Mouse (Mus musculus): ENCODE results near the gene Nfyc. TPM values are rescaled to one million over a fixed set of nuclear protein-coding genes. Genes with fewer than 3 reads are reported as not detected.

Nfyc gene
- polyA plus RNA-seq, 1 experiment: 71.5 TPM

DNA sequence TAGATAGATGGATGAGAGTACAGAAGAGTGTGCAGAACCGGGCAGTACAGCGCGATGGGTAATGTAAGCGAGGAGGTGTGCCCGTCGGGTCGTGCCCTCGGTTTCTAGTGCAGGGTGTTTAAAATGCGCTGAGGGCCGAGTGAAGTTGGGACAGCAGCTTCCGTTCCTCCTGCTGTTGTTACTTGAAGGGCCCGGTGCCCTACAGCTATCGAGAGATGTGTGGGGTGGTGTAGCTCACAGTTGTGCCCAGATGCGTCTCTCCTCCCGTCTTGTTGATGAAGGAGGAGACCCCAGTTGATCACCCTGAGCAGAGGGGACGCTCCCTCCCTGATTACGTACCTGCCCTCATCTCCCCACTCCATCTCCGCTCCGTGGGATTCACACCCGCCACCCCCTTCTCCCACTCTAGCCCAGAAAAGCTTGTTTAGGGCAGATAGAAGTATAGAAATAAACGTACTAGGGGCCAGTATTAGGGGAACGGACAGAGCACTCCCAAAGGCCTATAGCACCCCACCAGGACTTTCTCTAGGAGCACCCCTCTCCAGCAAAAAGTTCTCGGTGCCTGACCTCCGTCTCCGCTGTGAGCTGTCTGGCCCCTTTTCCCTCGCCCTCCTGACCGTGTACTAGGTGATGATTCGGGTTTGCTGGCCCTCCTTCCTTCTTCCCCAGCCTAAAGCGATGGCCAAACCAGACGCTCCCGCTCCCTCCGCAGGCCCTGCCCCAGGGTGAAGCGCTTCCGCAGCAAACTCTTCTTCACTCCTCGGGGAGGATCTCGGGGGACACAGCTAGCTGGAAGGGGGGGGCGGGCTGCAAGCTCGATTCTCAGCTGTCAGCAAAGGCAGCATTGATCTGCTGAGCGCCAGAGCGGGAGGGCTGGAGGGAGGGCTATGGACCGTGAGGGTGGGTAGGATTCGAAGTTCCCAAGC is 83.2 kb downstream of the Nfyc start, which contains the start of gene Kcnq4:
Gene Kcnq4 (minus strand): TSS at position 672 of the 926 bp plus-strand sequence.
- H3K79me2 ChIP-seq (ENCODE audit: control insufficient read depth, insufficient read depth): no peaks in the 10 kb centered on the region
- no peaks in the 10 kb centered on the region for H3K79me3 ChIP-seq (ENCODE audit: low read depth)
- no peak within 1 kb of the TSS for H3K4me3 ChIP-seq (ENCODE audit: insufficient read depth, poor library complexity, severe bottlenecking)
- TF ChIP-seq MYOD1 (IDR thresholded peaks at IDR 0.05; ENCODE audit: control insufficient read depth, insufficient read length, low read depth) (no peak), FOSL1 (IDR thresholded peaks at IDR 0.05; ENCODE audit: insufficient read depth, low read length, poor library complexity, severe bottlenecking) (no peak), MAX (IDR thresholded peaks at IDR 0.05) (no peak), CEBPB (IDR thresholded peaks at IDR 0.05; ENCODE audit: low read depth) (no peak), CTCF (IDR thresholded peaks at IDR 0.05; ENCODE audit: control insufficient read depth, insufficient read depth, insufficient read length) (no peak), USF1 (IDR thresholded peaks at IDR 0.05; ENCODE audit: low read depth) (no peak), MYOG (IDR thresholded peaks at IDR 0.05; ENCODE audit: control insufficient read depth, extremely low read depth, insufficient read length) (no peak)
- peaks cover 17% of the 10 kb centered on the region for H3K27me3 ChIP-seq (ENCODE audit: control insufficient read depth, insufficient read depth, insufficient read length)
- no peak within 1 kb of the TSS for H3ac ChIP-seq (ENCODE audit: control insufficient read depth, insufficient read length, low read depth)
- no peaks in the 10 kb centered on the region for H3K36me3 ChIP-seq (ENCODE audit: control insufficient read depth, insufficient read depth)

- TF ChIP-seq CEBPB (IDR thresholded peaks at IDR 0.05; ENCODE audit: low read depth) (no peak), MYOD1 (IDR thresholded peaks at IDR 0.05; ENCODE audit: control insufficient read depth, insufficient read length, low read depth) (no peak), USF1 (IDR thresholded peaks at IDR 0.05; ENCODE audit: low read depth) (no peak), CTCF (IDR thresholded peaks at IDR 0.05; ENCODE audit: control insufficient read depth, insufficient read depth, insufficient read length) (no peak), MAX (IDR thresholded peaks at IDR 0.05) (no peak), MYOG (IDR thresholded peaks at IDR 0.05; ENCODE audit: control insufficient read depth, extremely low read depth, insufficient read length) (no peak), FOSL1 (IDR thresholded peaks at IDR 0.05; ENCODE audit: insufficient read depth, low read length, poor library complexity, severe bottlenecking) (no peak)
- no peaks in the 10 kb centered on the region for H3K79me2 ChIP-seq (ENCODE audit: control insufficient read depth, insufficient read depth)
- no peaks in the 10 kb centered on the region for H3K36me3 ChIP-seq (ENCODE audit: control insufficient read depth, insufficient read depth)
- H3K79me3 ChIP-seq (ENCODE audit: low read depth): no peaks in the 10 kb centered on the region
- H3K27me3 ChIP-seq (ENCODE audit: control insufficient read depth, insufficient read depth, insufficient read length): peaks cover 17% of the 10 kb centered on the region
- H3K4me3 ChIP-seq (ENCODE audit: insufficient read depth, poor library complexity, severe bottlenecking): no peak overlapping the region
- H3ac ChIP-seq (ENCODE audit: control insufficient read depth, insufficient read length, low read depth): no peak overlapping the region
Measured at GRCm38 (mm10) chr4:120747243-120747792, 84.1 kb downstream of the Nfyc start.

DNA sequence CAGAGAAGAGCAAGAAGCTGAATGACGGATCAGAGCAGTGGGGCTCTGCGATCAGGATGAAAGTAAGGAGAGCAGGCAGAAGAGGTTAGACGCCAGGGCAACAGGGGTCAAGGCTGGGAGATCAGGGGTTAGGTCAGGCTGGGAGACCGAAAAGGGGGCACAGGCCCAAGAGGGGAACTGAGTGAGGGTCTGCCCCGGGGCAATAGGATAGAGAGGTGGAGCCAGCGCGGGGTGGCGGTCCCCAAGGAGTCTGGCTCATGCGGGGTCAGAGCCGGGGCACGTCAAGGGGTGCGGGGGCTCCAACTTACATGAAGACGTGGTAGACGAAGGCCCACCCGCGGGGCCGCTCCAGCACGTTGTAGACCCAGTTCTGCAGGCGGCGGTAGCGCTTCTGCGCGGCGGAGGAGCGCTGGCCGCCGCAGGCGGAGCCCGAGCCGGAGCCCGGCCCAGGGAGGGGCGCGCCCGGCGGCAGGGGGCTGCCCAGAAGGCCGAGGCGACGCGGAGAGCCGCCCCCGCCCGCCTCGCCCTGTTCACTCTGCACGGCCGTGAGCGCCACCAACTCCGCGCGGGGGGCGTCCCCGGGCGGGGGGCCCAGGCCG is 84.7 kb downstream of the Nfyc start:
- peaks cover 17% of the 10 kb centered on the region for H3K27me3 ChIP-seq (ENCODE audit: control insufficient read depth, insufficient read depth, insufficient read length)
- no peaks in the 10 kb centered on the region for H3K79me3 ChIP-seq (ENCODE audit: low read depth)
- no peak for TF ChIP-seq MYOG (IDR thresholded peaks at IDR 0.05; ENCODE audit: control insufficient read depth, extremely low read depth, insufficient read length)
- TF ChIP-seq CEBPB (IDR thresholded peaks at IDR 0.05; ENCODE audit: low read depth): no peak
- TF ChIP-seq MYOD1 (IDR thresholded peaks at IDR 0.05; ENCODE audit: control insufficient read depth, insufficient read length, low read depth): no peak
- no peak for TF ChIP-seq CTCF (IDR thresholded peaks at IDR 0.05; ENCODE audit: control insufficient read depth, insufficient read depth, insufficient read length)
- TF ChIP-seq FOSL1 (IDR thresholded peaks at IDR 0.05; ENCODE audit: insufficient read depth, low read length, poor library complexity, severe bottlenecking): no peak
- no peak for TF ChIP-seq MAX (IDR thresholded peaks at IDR 0.05)
- H3K36me3 ChIP-seq (ENCODE audit: control insufficient read depth, insufficient read depth): no peaks in the 10 kb centered on the region
- no peak overlapping the region for H3K4me3 ChIP-seq (ENCODE audit: insufficient read depth, poor library complexity, severe bottlenecking)
- no peak overlapping the region for H3ac ChIP-seq (ENCODE audit: control insufficient read depth, insufficient read length, low read depth)
- no peaks in the 10 kb centered on the region for H3K79me2 ChIP-seq (ENCODE audit: control insufficient read depth, insufficient read depth)

GRCm38 (mm10) chr4:120745731-120746551 is 85.4 kb downstream of the Nfyc start:
- H3K36me3 ChIP-seq (ENCODE audit: control insufficient read depth, insufficient read depth): no peaks in the 10 kb centered on the region
- TF ChIP-seq MYOG (IDR thresholded peaks at IDR 0.05; ENCODE audit: control insufficient read depth, extremely low read depth, insufficient read length) (no peak), CTCF (IDR thresholded peaks at IDR 0.05; ENCODE audit: control insufficient read depth, insufficient read depth, insufficient read length) (no peak), CEBPB (IDR thresholded peaks at IDR 0.05; ENCODE audit: low read depth) (no peak), MYOD1 (IDR thresholded peaks at IDR 0.05; ENCODE audit: control insufficient read depth, insufficient read length, low read depth) (no peak), FOSL1 (IDR thresholded peaks at IDR 0.05; ENCODE audit: insufficient read depth, low read length, poor library complexity, severe bottlenecking) (no peak), USF1 (IDR thresholded peaks at IDR 0.05; ENCODE audit: low read depth) (no peak), MAX (IDR thresholded peaks at IDR 0.05) (no peak)
- peaks cover 17% of the 10 kb centered on the region for H3K27me3 ChIP-seq (ENCODE audit: control insufficient read depth, insufficient read depth, insufficient read length)
- H3K79me2 ChIP-seq (ENCODE audit: control insufficient read depth, insufficient read depth): no peaks in the 10 kb centered on the region
- H3K79me3 ChIP-seq (ENCODE audit: low read depth): no peaks in the 10 kb centered on the region
- H3K4me3 ChIP-seq (ENCODE audit: insufficient read depth, poor library complexity, severe bottlenecking): no peak overlapping the region
- H3ac ChIP-seq (ENCODE audit: control insufficient read depth, insufficient read length, low read depth): no peak overlapping the region

DNA sequence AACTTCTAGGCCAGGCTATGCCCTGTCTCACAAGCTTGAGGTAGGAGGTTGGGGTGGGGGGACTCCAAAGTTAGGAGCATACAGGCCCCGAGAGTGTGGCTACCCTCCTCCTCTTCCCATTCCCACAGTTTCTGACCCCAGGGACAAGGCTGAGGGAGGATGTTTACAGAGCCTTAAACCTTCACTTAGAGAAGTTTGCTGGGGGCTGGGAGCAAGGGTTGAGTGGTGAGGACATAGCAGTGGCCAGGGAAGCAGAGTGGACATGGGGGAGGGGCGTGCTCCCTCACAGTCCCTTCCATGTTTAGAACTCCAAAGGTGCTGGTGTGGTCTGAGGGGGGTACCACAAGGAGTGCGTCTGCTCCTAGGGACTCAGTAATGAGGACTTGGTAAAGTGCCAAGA is 87.7 kb downstream of the Nfyc start:
- Histone ChIP-seq H3K4me3 (ENCODE audit: insufficient read depth, poor library complexity, severe bottlenecking) (no peak overlapping the region), H3K27me3 (ENCODE audit: control insufficient read depth, insufficient read depth, insufficient read length) (peaks cover 38% of the 10 kb centered on the region), H3K79me2 (ENCODE audit: control insufficient read depth, insufficient read depth) (no peaks in the 10 kb centered on the region), H3K79me3 (ENCODE audit: low read depth) (no peaks in the 10 kb centered on the region), H3ac (ENCODE audit: control insufficient read depth, insufficient read length, low read depth) (no peak overlapping the region), H3K36me3 (ENCODE audit: control insufficient read depth, insufficient read depth) (no peaks in the 10 kb centered on the region)
- no peak for TF ChIP-seq CEBPB (IDR thresholded peaks at IDR 0.05; ENCODE audit: low read depth)
- no peak for TF ChIP-seq USF1 (IDR thresholded peaks at IDR 0.05; ENCODE audit: low read depth)
- TF ChIP-seq MYOG (IDR thresholded peaks at IDR 0.05; ENCODE audit: control insufficient read depth, extremely low read depth, insufficient read length): no peak
- no peak for TF ChIP-seq CTCF (IDR thresholded peaks at IDR 0.05; ENCODE audit: control insufficient read depth, insufficient read depth, insufficient read length)
- no peak for TF ChIP-seq MAX (IDR thresholded peaks at IDR 0.05)
- no peak for TF ChIP-seq FOSL1 (IDR thresholded peaks at IDR 0.05; ENCODE audit: insufficient read depth, low read length, poor library complexity, severe bottlenecking)
- TF ChIP-seq MYOD1 (IDR thresholded peaks at IDR 0.05; ENCODE audit: control insufficient read depth, insufficient read length, low read depth): no peak
